Mouse (Mus musculus) gastrocnemius, adult 18-20 months (tissue): ENCODE results near the gene Slc22a18. TPM values are rescaled to one million over a fixed set of nuclear protein-coding genes. Genes with fewer than 3 reads are reported as not detected.
A peak's percentile ranks its signal among the peaks of the same experiment; 100 is the strongest.
"Not testable (repeated sequence)": the region's sequence is repeated elsewhere in the genome, so short reads cannot be mapped to it uniquely, and the experiment has no call there.

Source experiments
- DNase-seq: peaks from one replicate; pipeline ENCODE4 v3.0.0; 2021; ENCODE audit warnings: low spot score
- total RNA-seq, 2 experiments: library from RNA; stranded (reverse); gene quantifications; 2 replicates each; pipeline ENCODE4 v1.2.3; 2021

Gene Slc22a18
- total RNA-seq, 2 experiments from 2014 or later = 0.17 to 0.32 TPM

GRCm38 (mm10) chr7:143503926-143504325, 30.4 kb downstream of the Slc22a18 start:
- no peak for DNase-seq

- DNase-seq = no peak
These were observed 31.9 kb downstream of the Slc22a18 start for GRCm38 (mm10) chr7:143505411-143505810.

GRCm38 (mm10) chr7:143505823-143506222, 32.3 kb downstream of the Slc22a18 start:
- DNase-seq = peak; percentile 79

GRCm38 (mm10) chr7:143506271-143506670, 32.7 kb downstream of the Slc22a18 start:
- DNase-seq = no peak

GRCm38 (mm10) chr7:143506675-143507074, 33.1 kb downstream of the Slc22a18 start:
- DNase-seq = peak; percentile 54

- DNase-seq = no peak
These were observed 36.0 kb downstream of the Slc22a18 start for GRCm38 (mm10) chr7:143509566-143509965.

GRCm38 (mm10) chr7:143510593-143511334, 37.2 kb downstream of the Slc22a18 start:
- DNase-seq = no peak

GRCm38 (mm10) chr7:143511335-143511712, 37.8 kb downstream of the Slc22a18 start:
- DNase-seq = no peak

- DNase-seq = no peak
These were observed 40.4 kb downstream of the Slc22a18 start for GRCm38 (mm10) chr7:143513763-143514415.

GRCm38 (mm10) chr7:143514416-143514768, 40.9 kb downstream of the Slc22a18 start:
- no peak for DNase-seq

GRCm38 (mm10) chr7:143519333-143519732, 45.8 kb downstream of the Slc22a18 start:
- DNase-seq = no peak

- DNase-seq = peak; percentile 63
These were observed 58.9 kb downstream of the Slc22a18 start for GRCm38 (mm10) chr7:143532410-143532809.

- DNase-seq = no peak
These were observed 59.7 kb downstream of the Slc22a18 start for GRCm38 (mm10) chr7:143533284-143533683.

GRCm38 (mm10) chr7:143536251-143536650, 62.7 kb downstream of the Slc22a18 start:
- DNase-seq = no peak

- not testable (repeated sequence) for DNase-seq
These were observed 64.7 kb downstream of the Slc22a18 start for GRCm38 (mm10) chr7:143538229-143538628.

- DNase-seq = no peak
These were observed 65.1 kb downstream of the Slc22a18 start for GRCm38 (mm10) chr7:143538671-143539070.

GRCm38 (mm10) chr7:143544368-143544767, 70.8 kb downstream of the Slc22a18 start:
- DNase-seq = no peak

- no peak for DNase-seq
These were observed 73.0 kb downstream of the Slc22a18 start for GRCm38 (mm10) chr7:143546554-143546953.

- no peak for DNase-seq
These were observed 74.9 kb downstream of the Slc22a18 start for GRCm38 (mm10) chr7:143548231-143548961.
